Mouse (Mus musculus): ENCODE data around the gene Hdac11. TPM values are rescaled to one million over a fixed set of nuclear protein-coding genes. Genes with fewer than 3 reads are reported as not detected.
A peak's percentile ranks its signal among the peaks of the same experiment; 100 is the strongest.

The Hdac11 gene
- polyA plus RNA-seq, 1 experiment: 8.3 TPM

GRCm38 (mm10) chr6:91152892-91153548 lies 3.4 kb upstream of the Hdac11 start:
- peaks cover 4% of the 10 kb centered on the region for H3K4me1 ChIP-seq (ENCODE audit: control insufficient read depth, insufficient read depth, insufficient read length)
- H3K4me3 ChIP-seq (ENCODE audit: extremely low read depth, insufficient read depth, insufficient read length): no peak overlapping the region
- 25% methylated on average over 7 of the region's 7 CpGs for WGBS
- no peaks in the 10 kb centered on the region for H3K36me3 ChIP-seq (ENCODE audit: control insufficient read depth, insufficient read depth, low read length)
- no peaks in the 10 kb centered on the region for H3K27me3 ChIP-seq (ENCODE audit: control insufficient read depth, insufficient read depth, low read length)
- TF ChIP-seq POLR2A (IDR thresholded peaks at IDR 0.05; ENCODE audit: low read depth, low read length) (no peak), CTCF (IDR thresholded peaks at IDR 0.05; ENCODE audit: extremely low read depth, insufficient read depth, insufficient read length, insufficient replicate concordance) (no peak)
- no peak for DNase-seq (ENCODE audit: low read depth in 1 of 2, low spot score in 2 of 2)
- no peak overlapping the region for H3K27ac ChIP-seq (ENCODE audit: insufficient read depth, low read length)

GRCm38 (mm10) chr6:91153549-91154064 lies 2.9 kb upstream of the Hdac11 start:
- TF ChIP-seq POLR2A (IDR thresholded peaks at IDR 0.05; ENCODE audit: low read depth, low read length) (no peak), CTCF (IDR thresholded peaks at IDR 0.05; ENCODE audit: extremely low read depth, insufficient read depth, insufficient read length, insufficient replicate concordance) (no peak)
- Histone ChIP-seq H3K4me3 (ENCODE audit: extremely low read depth, insufficient read depth, insufficient read length) (no peak overlapping the region; the same call in 1 of the 2 replicates), H3K27me3 (ENCODE audit: control insufficient read depth, insufficient read depth, low read length) (no peaks in the 10 kb centered on the region), H3K4me1 (ENCODE audit: control insufficient read depth, insufficient read depth, insufficient read length) (peaks cover 4% of the 10 kb centered on the region), H3K36me3 (ENCODE audit: control insufficient read depth, insufficient read depth, low read length) (no peaks in the 10 kb centered on the region), H3K27ac (ENCODE audit: insufficient read depth, low read length) (no peak overlapping the region)
- peak in 1 of 2 experiments; percentile 31 for DNase-seq (ENCODE audit: low read depth in 1 of 2, low spot score in 2 of 2)
- 18% methylated on average over 10 of the region's 10 CpGs for WGBS

- Histone ChIP-seq H3K4me1 (ENCODE audit: control insufficient read depth, insufficient read depth, insufficient read length) (peaks cover 4% of the 10 kb centered on the region), H3K27ac (ENCODE audit: insufficient read depth, low read length) (no peak overlapping the region), H3K27me3 (ENCODE audit: control insufficient read depth, insufficient read depth, low read length) (no peaks in the 10 kb centered on the region), H3K36me3 (ENCODE audit: control insufficient read depth, insufficient read depth, low read length) (no peaks in the 10 kb centered on the region), H3K4me3 (ENCODE audit: extremely low read depth, insufficient read depth, insufficient read length) (no peak overlapping the region)
- TF ChIP-seq POLR2A (IDR thresholded peaks at IDR 0.05; ENCODE audit: low read depth, low read length): no peak
- no peak for TF ChIP-seq CTCF (IDR thresholded peaks at IDR 0.05; ENCODE audit: extremely low read depth, insufficient read depth, insufficient read length, insufficient replicate concordance)
- 45% methylated on average over 4 of the region's 4 CpGs for WGBS
- DNase-seq (ENCODE audit: low read depth in 1 of 2, low spot score in 2 of 2): no peak
Observed at GRCm38 (mm10) chr6:91154685-91155084, 1.8 kb upstream of the Hdac11 start.

GRCm38 (mm10) chr6:91155286-91155685 lies 1.2 kb upstream of the Hdac11 start:
- no peak overlapping the region for H3K4me3 ChIP-seq (ENCODE audit: extremely low read depth, insufficient read depth, insufficient read length)
- 82% methylated on average over 3 of the region's 3 CpGs for WGBS
- H3K36me3 ChIP-seq (ENCODE audit: control insufficient read depth, insufficient read depth, low read length): no peaks in the 10 kb centered on the region
- peaks cover 4% of the 10 kb centered on the region for H3K4me1 ChIP-seq (ENCODE audit: control insufficient read depth, insufficient read depth, insufficient read length)
- TF ChIP-seq POLR2A (IDR thresholded peaks at IDR 0.05; ENCODE audit: low read depth, low read length): no peak
- H3K27ac ChIP-seq (ENCODE audit: insufficient read depth, low read length): no peak overlapping the region
- H3K27me3 ChIP-seq (ENCODE audit: control insufficient read depth, insufficient read depth, low read length): no peaks in the 10 kb centered on the region
- DNase-seq (ENCODE audit: low read depth in 1 of 2, low spot score in 2 of 2): no peak

GRCm38 (mm10) chr6:91156062-91156461 lies 403 bp upstream of the Hdac11 start:
- DNase-seq (ENCODE audit: low read depth in 1 of 2, low spot score in 2 of 2): no peak
- H3K36me3 ChIP-seq (ENCODE audit: control insufficient read depth, insufficient read depth, low read length): no peaks in the 10 kb centered on the region
- no peaks in the 10 kb centered on the region for H3K27me3 ChIP-seq (ENCODE audit: control insufficient read depth, insufficient read depth, low read length)
- TF ChIP-seq POLR2A (IDR thresholded peaks at IDR 0.05; ENCODE audit: low read depth, low read length) (no peak), CTCF (IDR thresholded peaks at IDR 0.05; ENCODE audit: extremely low read depth, insufficient read depth, insufficient read length, insufficient replicate concordance) (no peak)
- 49% methylated on average over 4 of the region's 4 CpGs for WGBS
- peaks cover 4% of the 10 kb centered on the region for H3K4me1 ChIP-seq (ENCODE audit: control insufficient read depth, insufficient read depth, insufficient read length)
- no peak overlapping the region for H3K4me3 ChIP-seq (ENCODE audit: extremely low read depth, insufficient read depth, insufficient read length)
- H3K27ac ChIP-seq (ENCODE audit: insufficient read depth, low read length): no peak overlapping the region

GRCm38 (mm10) chr6:91157237-91157570 lies 739 bp downstream of the Hdac11 start:
- peak overlapping the region; percentile 60; the same call in 1 of the 2 replicates for H3K4me3 ChIP-seq (ENCODE audit: extremely low read depth, insufficient read depth, insufficient read length)
- DNase-seq (ENCODE audit: low read depth in 1 of 2, low spot score in 2 of 2): no peak
- H3K36me3 ChIP-seq (ENCODE audit: control insufficient read depth, insufficient read depth, low read length): no peaks in the 10 kb centered on the region
- H3K27me3 ChIP-seq (ENCODE audit: control insufficient read depth, insufficient read depth, low read length): no peaks in the 10 kb centered on the region
- H3K27ac ChIP-seq (ENCODE audit: insufficient read depth, low read length): no peak overlapping the region
- TF ChIP-seq CTCF (IDR thresholded peaks at IDR 0.05; ENCODE audit: extremely low read depth, insufficient read depth, insufficient read length, insufficient replicate concordance): no peak
- no peak for TF ChIP-seq POLR2A (IDR thresholded peaks at IDR 0.05; ENCODE audit: low read depth, low read length)
- H3K4me1 ChIP-seq (ENCODE audit: control insufficient read depth, insufficient read depth, insufficient read length): peaks cover 4% of the 10 kb centered on the region
- 55% methylated on average over 6 of the region's 6 CpGs for WGBS

GRCm38 (mm10) chr6:91159047-91159446 lies 2.6 kb downstream of the Hdac11 start:
- H3K36me3 ChIP-seq (ENCODE audit: control insufficient read depth, insufficient read depth, low read length): no peaks in the 10 kb centered on the region
- H3K4me1 ChIP-seq (ENCODE audit: control insufficient read depth, insufficient read depth, insufficient read length): peaks cover 4% of the 10 kb centered on the region
- H3K27ac ChIP-seq (ENCODE audit: insufficient read depth, low read length): no peak overlapping the region
- no peak for DNase-seq (ENCODE audit: low read depth in 1 of 2, low spot score in 2 of 2)
- WGBS: 59% methylated on average over 9 of the region's 9 CpGs
- H3K4me3 ChIP-seq (ENCODE audit: extremely low read depth, insufficient read depth, insufficient read length): no peak overlapping the region
- TF ChIP-seq POLR2A (IDR thresholded peaks at IDR 0.05; ENCODE audit: low read depth, low read length) (no peak), CTCF (IDR thresholded peaks at IDR 0.05; ENCODE audit: extremely low read depth, insufficient read depth, insufficient read length, insufficient replicate concordance) (no peak)
- H3K27me3 ChIP-seq (ENCODE audit: control insufficient read depth, insufficient read depth, low read length): no peaks in the 10 kb centered on the region
